Mouse (Mus musculus): ENCODE data around the gene Shank2.

The Shank2 gene

GRCm38 (mm10) chr7:144229421-144229820, 227.7 kb downstream of the Shank2 start:
- no peak for DNase-seq (ENCODE audit: low read depth)

GRCm38 (mm10) chr7:144232132-144232706, 230.5 kb downstream of the Shank2 start:
- DNase-seq (ENCODE audit: low read depth) = no peak

- DNase-seq (ENCODE audit: low read depth) = no peak
Measured at GRCm38 (mm10) chr7:144233479-144233878, 231.8 kb downstream of the Shank2 start.

- no peak for DNase-seq (ENCODE audit: low read depth)
Measured at GRCm38 (mm10) chr7:144234783-144235182, 233.1 kb downstream of the Shank2 start.

GRCm38 (mm10) chr7:144235523-144235922, 233.8 kb downstream of the Shank2 start:
- DNase-seq (ENCODE audit: low read depth) = no peak

- no peak for DNase-seq (ENCODE audit: low read depth)
Measured at GRCm38 (mm10) chr7:144236802-144237201, 235.1 kb downstream of the Shank2 start.

- DNase-seq (ENCODE audit: low read depth) = no peak
Measured at GRCm38 (mm10) chr7:144238409-144238808, 236.7 kb downstream of the Shank2 start.

GRCm38 (mm10) chr7:144238992-144239391, 237.3 kb downstream of the Shank2 start:
- no peak for DNase-seq (ENCODE audit: low read depth)

GRCm38 (mm10) chr7:144239571-144240370, 238.0 kb downstream of the Shank2 start:
- DNase-seq (ENCODE audit: low read depth) = no peak

GRCm38 (mm10) chr7:144240736-144241343, 239.1 kb downstream of the Shank2 start:
- DNase-seq (ENCODE audit: low read depth) = no peak

- DNase-seq (ENCODE audit: low read depth) = no peak
Measured at GRCm38 (mm10) chr7:144244203-144244602, 242.5 kb downstream of the Shank2 start.

GRCm38 (mm10) chr7:144246271-144246670, 244.5 kb downstream of the Shank2 start:
- no peak for DNase-seq (ENCODE audit: low read depth)

GRCm38 (mm10) chr7:144248686-144249422, 247.1 kb downstream of the Shank2 start:
- DNase-seq (ENCODE audit: low read depth) = no peak

GRCm38 (mm10) chr7:144250791-144251190, 249.1 kb downstream of the Shank2 start:
- DNase-seq (ENCODE audit: low read depth) = no peak

- DNase-seq (ENCODE audit: low read depth) = no peak
Measured at GRCm38 (mm10) chr7:144251250-144251649, 249.5 kb downstream of the Shank2 start.

- DNase-seq (ENCODE audit: low read depth) = no peak
Measured at GRCm38 (mm10) chr7:144254674-144255246, 253.0 kb downstream of the Shank2 start.

GRCm38 (mm10) chr7:144257821-144258220, 256.1 kb downstream of the Shank2 start:
- DNase-seq (ENCODE audit: low read depth) = no peak

GRCm38 (mm10) chr7:144258332-144258731, 256.6 kb downstream of the Shank2 start:
- DNase-seq (ENCODE audit: low read depth) = no peak

GRCm38 (mm10) chr7:144262666-144263065, 260.9 kb downstream of the Shank2 start:
- DNase-seq (ENCODE audit: low read depth) = no peak

GRCm38 (mm10) chr7:144266745-144267144, 265.0 kb downstream of the Shank2 start:
- DNase-seq (ENCODE audit: low read depth) = no peak

GRCm38 (mm10) chr7:144268329-144268728, 266.6 kb downstream of the Shank2 start:
- DNase-seq (ENCODE audit: low read depth) = no peak

GRCm38 (mm10) chr7:144268778-144269177, 267.1 kb downstream of the Shank2 start:
- no peak for DNase-seq (ENCODE audit: low read depth)
